Comparison of ENCODE assay signal across 10 mouse cellular contexts in genomic region chr12:113578241-113578640, GRCm38 (mm10). TPM values are rescaled to one million over a fixed set of nuclear protein-coding genes. Genes with fewer than 3 reads are reported as not detected.
A peak's percentile ranks its signal among the peaks of the same experiment; 100 is the strongest.
DNase-seq lines count a peak whose midpoint lies in the region; ATAC-seq and TF ChIP-seq lines count a peak whose summit lies in the region.
"Had no signal": no experiment of that assay in that cellular context is flagged by ENCODE, and none has a peak within 500 bp of the region (broad histone marks: within the 10 kb centered on the region; RNA-seq: fewer than 3 reads in every experiment).

No protein-coding gene starts in this region.

- H3K36me3 ChIP-seq in E14TG2a.4 (ENCODE audit: insufficient read depth, low read length): no peaks in the 10 kb centered on the region
- H3K36me3 ChIP-seq in liver, postnatal 0 days (replicated peaks; ENCODE audit: insufficient read depth, low read length): no peaks in the 10 kb centered on the region
- H3K36me3 ChIP-seq: embryonic facial prominence, embryonic 13.5 days had no signal

- peak; percentile 34 for TF ChIP-seq CTCF in E14TG2a.4 (conservative IDR thresholded peaks at IDR 0.05; ENCODE audit: low read length)
- peak; percentile 38 for TF ChIP-seq CTCF in liver, postnatal 0 days (IDR thresholded peaks at IDR 0.05; ENCODE audit: low read depth)

- no peaks in the 10 kb centered on the region for H3K4me1 ChIP-seq in E14TG2a.4 (replicated peaks; ENCODE audit: low read depth, low read length)
- no peaks in the 10 kb centered on the region for H3K4me1 ChIP-seq in liver, postnatal 0 days (ENCODE audit: insufficient read depth)
- H3K4me1 ChIP-seq: embryonic facial prominence, embryonic 13.5 days had no signal

- H3K27me3 ChIP-seq in E14TG2a.4 (ENCODE audit: insufficient read depth, low read length): no peaks in the 10 kb centered on the region
- no peaks in the 10 kb centered on the region for H3K27me3 ChIP-seq in liver, postnatal 0 days (ENCODE audit: insufficient read depth, low read length)
- H3K27me3 ChIP-seq: embryonic facial prominence, embryonic 13.5 days had no signal

- no peak for TF ChIP-seq EP300 in liver, postnatal 0 days (IDR thresholded peaks at IDR 0.05; ENCODE audit: low read depth)

- H3K4me2 ChIP-seq in liver, postnatal 0 days (ENCODE audit: low read depth, low read length): no peak overlapping the region
- H3K4me2 ChIP-seq: embryonic facial prominence, embryonic 13.5 days had no signal

- peak; percentile 5 to 27 for DNase-seq in layer of hippocampus, postnatal 25 days (ENCODE audit: extremely low spot score in 1 of 2, low spot score in 1 of 2)
- no peak for DNase-seq in layer of hippocampus, adult 9-11 months
- DNase-seq in adrenal gland, postnatal 10 days: peak; percentile 36
- DNase-seq in liver, postnatal 0 days: peak; percentile 27
- DNase-seq in cerebellum, postnatal 4 days (ENCODE audit: low spot score in 2 of 2): no peak
- no peak for DNase-seq in neural tube, embryonic 10.5 days (ENCODE audit: extremely low spot score, low spot score)

- H3K4me3 ChIP-seq in E14TG2a.4 (replicated peaks; ENCODE audit: low read length): no peak overlapping the region
- no peak overlapping the region for H3K4me3 ChIP-seq in liver, postnatal 0 days (ENCODE audit: low read depth, low read length)
- H3K4me3 ChIP-seq: embryonic facial prominence, embryonic 13.5 days had no signal

- H3K27ac ChIP-seq in liver, postnatal 0 days (ENCODE audit: low read depth): no peak overlapping the region
- H3K27ac ChIP-seq: embryonic facial prominence, embryonic 13.5 days had no signal

- 43% methylated on average over 6 of the region's 6 CpGs for WGBS in liver, postnatal 0 days (ENCODE audit: insufficient replicate concordance)

- H3K9me3 ChIP-seq in E14TG2a.4 (ENCODE audit: low read length): peaks cover 14% of the 10 kb centered on the region
- no peaks in the 10 kb centered on the region for H3K9me3 ChIP-seq in liver, postnatal 0 days (ENCODE audit: low read length)

- ATAC-seq in liver, postnatal 0 days: no peak
- no peak for ATAC-seq in monocyte, adult 5-6 weeks (replicated peaks; ENCODE audit: insufficient number of reproducible peaks, low FRiP score, low TSS enrichment, poor library complexity, severe bottlenecking)

- H3K9ac ChIP-seq in liver, postnatal 0 days (replicated peaks): no peak overlapping the region
- H3K9ac ChIP-seq: embryonic facial prominence, embryonic 13.5 days had no signal

RNA-seq across cellular contexts. Expression of gene Adam6a, which starts 34.5 kb away (rescaled TPM):
- not detected for total RNA-seq in layer of hippocampus, postnatal 25 days (2021)
- not detected for total RNA-seq in adrenal gland, postnatal 10 days (2021)
- polyA plus RNA-seq in liver, postnatal 0 days (2015; fragmentation: Nextera tagmentation; extraction: Ambion mirVana): not detected in 2 replicates
- total RNA-seq in monocyte, adult 5-6 weeks (2017): not detected in 3 replicates
- total RNA-seq: left cerebral cortex, postnatal 36 days had no signal
- polyA plus RNA-seq: embryonic facial prominence, embryonic 13.5 days had no signal

Comparison
In these comparisons a context has a peak if more than half of its experiments do, and no peak if none do; other contexts are left out.
1. DNase-seq: peak in layer of hippocampus, postnatal 25 days (2 of 2), adrenal gland, postnatal 10 days (single experiment) and liver, postnatal 0 days (single experiment); none in layer of hippocampus, adult 9-11 months (single experiment), cerebellum, postnatal 4 days (0 of 2) and neural tube, embryonic 10.5 days (single experiment).